Mouse (Mus musculus): ENCODE data around the gene Aprt. TPM values are rescaled to one million over a fixed set of nuclear protein-coding genes. Genes with fewer than 3 reads are reported as not detected.

The Aprt gene
- polyA plus RNA-seq, 1 experiment from 2014 or later, result 681 TPM

GRCm38 (mm10) chr8:122564363-122565352 lies 12.1 kb downstream of the Aprt start:
- Histone ChIP-seq H3K4me2 (replicated peaks; ENCODE audit: low read depth) (no peak overlapping the region), H3K36me3 (ENCODE audit: control insufficient read depth, insufficient read depth) (peaks cover 2% of the 10 kb centered on the region; the same call in 1 of the 2 replicates), H3K27ac (ENCODE audit: low read depth, low read length) (no peak overlapping the region), H3K4me1 (replicated peaks; ENCODE audit: control insufficient read depth, insufficient read depth, low read length) (peaks cover 7% of the 10 kb centered on the region; the same call in 1 of the 2 replicates), H3K4me3 (ENCODE audit: low read depth, low read length) (no peak overlapping the region), H3K9me3 (ENCODE audit: control insufficient read depth) (no peaks in the 10 kb centered on the region), H3K27me3 (replicated peaks; ENCODE audit: control insufficient read depth, insufficient read depth, low read length) (no peaks in the 10 kb centered on the region), H3K9ac (ENCODE audit: low read depth, low read length) (no peak overlapping the region)
- TF ChIP-seq CTCF (IDR thresholded peaks at IDR 0.05; ENCODE audit: low read depth), result no peak
- 65% methylated on average over 25 of the region's 25 CpGs for WGBS
- no peak for ATAC-seq

GRCm38 (mm10) chr8:122561199-122561598 lies 15.5 kb downstream of the Aprt start:
- 74% methylated on average over 5 of the region's 5 CpGs for WGBS
- ATAC-seq, result no peak
- no peaks in the 10 kb centered on the region for H3K4me1 ChIP-seq (replicated peaks; ENCODE audit: control insufficient read depth, insufficient read depth, low read length)

GRCm38 (mm10) chr8:122558671-122559349 lies 17.9 kb downstream of the Aprt start:
- no peak for ATAC-seq
- Histone ChIP-seq H3K27ac (ENCODE audit: low read depth, low read length) (no peak overlapping the region), H3K4me1 (replicated peaks; ENCODE audit: control insufficient read depth, insufficient read depth, low read length) (no peaks in the 10 kb centered on the region), H3K9me3 (ENCODE audit: control insufficient read depth) (no peaks in the 10 kb centered on the region), H3K36me3 (ENCODE audit: control insufficient read depth, insufficient read depth) (no peaks in the 10 kb centered on the region), H3K27me3 (replicated peaks; ENCODE audit: control insufficient read depth, insufficient read depth, low read length) (no peaks in the 10 kb centered on the region), H3K9ac (ENCODE audit: low read depth, low read length) (no peak overlapping the region), H3K4me2 (replicated peaks; ENCODE audit: low read depth) (no peak overlapping the region), H3K4me3 (ENCODE audit: low read depth, low read length) (no peak overlapping the region)
- WGBS, result 26% methylated on average over 10 of the region's 12 CpGs
- peak; percentile 45 for TF ChIP-seq CTCF (IDR thresholded peaks at IDR 0.05; ENCODE audit: low read depth)

More at GRCm38 (mm10) chr8:122561199-122561598, 15.5 kb downstream of the Aprt start:
- no peaks in the 10 kb centered on the region for H3K9me3 ChIP-seq (ENCODE audit: control insufficient read depth)
- no peak overlapping the region for H3K4me2 ChIP-seq (replicated peaks; ENCODE audit: low read depth)
- H3K27me3 ChIP-seq (replicated peaks; ENCODE audit: control insufficient read depth, insufficient read depth, low read length), result no peaks in the 10 kb centered on the region
- no peak overlapping the region for H3K4me3 ChIP-seq (ENCODE audit: low read depth, low read length)
- H3K36me3 ChIP-seq (ENCODE audit: control insufficient read depth, insufficient read depth), result no peaks in the 10 kb centered on the region
- TF ChIP-seq CTCF (IDR thresholded peaks at IDR 0.05; ENCODE audit: low read depth), result no peak
- no peak overlapping the region for H3K27ac ChIP-seq (ENCODE audit: low read depth, low read length)
- no peak overlapping the region for H3K9ac ChIP-seq (ENCODE audit: low read depth, low read length)

GRCm38 (mm10) chr8:122557248-122558038 lies 19.3 kb downstream of the Aprt start:
- Histone ChIP-seq H3K27me3 (replicated peaks; ENCODE audit: control insufficient read depth, insufficient read depth, low read length) (no peaks in the 10 kb centered on the region), H3K4me3 (ENCODE audit: low read depth, low read length) (no peak overlapping the region), H3K9me3 (ENCODE audit: control insufficient read depth) (no peaks in the 10 kb centered on the region), H3K27ac (ENCODE audit: low read depth, low read length) (no peak overlapping the region), H3K36me3 (ENCODE audit: control insufficient read depth, insufficient read depth) (no peaks in the 10 kb centered on the region), H3K4me1 (replicated peaks; ENCODE audit: control insufficient read depth, insufficient read depth, low read length) (no peaks in the 10 kb centered on the region), H3K4me2 (replicated peaks; ENCODE audit: low read depth) (no peak overlapping the region), H3K9ac (ENCODE audit: low read depth, low read length) (no peak overlapping the region)
- TF ChIP-seq CTCF (IDR thresholded peaks at IDR 0.05; ENCODE audit: low read depth), result no peak
- WGBS, result 44% methylated on average over 10 of the region's 10 CpGs
- ATAC-seq, result no peak

GRCm38 (mm10) chr8:122556030-122557009 lies 20.4 kb downstream of the Aprt start:
- ATAC-seq, result no peak
- peak overlapping the region; percentile 57; the same call in 1 of the 2 replicates for H3K27ac ChIP-seq (ENCODE audit: low read depth, low read length)
- no peak overlapping the region for H3K4me3 ChIP-seq (ENCODE audit: low read depth, low read length)
- H3K27me3 ChIP-seq (replicated peaks; ENCODE audit: control insufficient read depth, insufficient read depth, low read length), result no peaks in the 10 kb centered on the region
- H3K9ac ChIP-seq (ENCODE audit: low read depth, low read length), result no peak overlapping the region; the same call in 1 of the 2 replicates
- peak; percentile 36 for TF ChIP-seq CTCF (IDR thresholded peaks at IDR 0.05; ENCODE audit: low read depth)
- H3K36me3 ChIP-seq (ENCODE audit: control insufficient read depth, insufficient read depth), result no peaks in the 10 kb centered on the region
- no peak overlapping the region; the same call in 1 of the 2 replicates for H3K4me2 ChIP-seq (replicated peaks; ENCODE audit: low read depth)
- no peaks in the 10 kb centered on the region for H3K9me3 ChIP-seq (ENCODE audit: control insufficient read depth)
- WGBS, result 60% methylated on average over 12 of the region's 12 CpGs
- no peaks in the 10 kb centered on the region for H3K4me1 ChIP-seq (replicated peaks; ENCODE audit: control insufficient read depth, insufficient read depth, low read length)

All from intestine, postnatal 0 days (tissue).